Mouse (Mus musculus) kidney, adult 2 months (tissue): ENCODE results near the gene Polr3e.

Source experiments
- CTCF ChIP-seq: fragments of 200-500 bp; conservative IDR thresholded peaks from 2 replicates; pipeline ENCODE4 v1.5.1; 2011; ENCODE audit warnings: low read depth, mild to moderate bottlenecking, control low read depth, low read length, moderate library complexity, mixed read lengths; ENCODE audit not compliant: insufficient read depth, insufficient read length
- POLR2A ChIP-seq: fragments of 200-500 bp; IDR thresholded peaks from one replicate; pipeline ENCODE4 v1.6.1; 2011; ENCODE audit warnings: low read depth, low read length, control low read depth

GRCm38 (mm10) chr7:120874021-120874420 lies 43.5 kb upstream of the Polr3e start:
- TF ChIP-seq POLR2A (no peak), CTCF (no peak)
